Mouse (Mus musculus) embryonic fibroblast, embryonic 13.5 days (primary cell): Measurements from ENCODE around the gene Myo3a.

Experiments used
- CTCF ChIP-seq: IDR thresholded peaks from 2 replicates; pipeline ENCODE4 v1.5.1; 2011; ENCODE audit warnings: mild to moderate bottlenecking, control low read depth, low read length, moderate library complexity, borderline replicate concordance; ENCODE audit not compliant: insufficient read depth
- POLR2A ChIP-seq: IDR thresholded peaks from 2 replicates; pipeline ENCODE4 v1.6.1; 2011; ENCODE audit warnings: low read depth, mild to moderate bottlenecking, control low read depth, low read length, moderate library complexity

DNA sequence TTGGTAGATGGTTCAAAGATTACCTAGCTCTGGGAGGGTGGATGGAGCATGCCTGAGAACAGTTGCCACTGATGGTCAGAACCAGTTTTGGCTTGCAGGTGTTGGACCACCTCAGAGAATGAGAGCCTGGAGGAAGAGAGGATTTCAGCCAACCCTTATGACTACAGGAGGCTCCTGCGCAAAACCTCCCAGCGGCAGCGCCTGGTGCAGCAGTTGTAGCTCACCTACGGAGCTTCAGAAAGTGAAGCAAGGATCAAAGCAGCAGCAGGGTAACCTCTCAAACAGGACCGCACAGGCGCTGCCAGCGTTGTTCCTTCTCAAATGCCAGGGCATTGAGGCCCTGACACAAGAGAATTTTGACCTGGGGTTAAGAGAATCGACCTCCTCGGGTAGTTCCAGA is 390.6 kb downstream of the Myo3a start:
- TF ChIP-seq CTCF (no peak), POLR2A (no peak)
